Mouse (Mus musculus) ES-E14 (cell line): ENCODE measurements around the gene Chst14.

Experiments
- CHD2 ChIP-seq: IDR thresholded peaks from 2 replicates; pipeline ENCODE4 v1.6.1; 2014; ENCODE audit warnings: mild to moderate bottlenecking, low read depth, low read length, inconsistent platforms
- MAFK ChIP-seq: IDR thresholded peaks from 2 replicates; pipeline ENCODE4 v1.6.1; 2014; ENCODE audit warnings: mild to moderate bottlenecking, low read depth, low read length, inconsistent platforms; ENCODE audit not compliant: insufficient read depth
- ZNF384 ChIP-seq: IDR thresholded peaks from 2 replicates; pipeline ENCODE4 v1.6.1; 2012; ENCODE audit warnings: low read depth, low read length, inconsistent platforms

- TF ChIP-seq MAFK: no peak
- no peak for TF ChIP-seq ZNF384
- no peak for TF ChIP-seq CHD2
Measured at GRCm38 (mm10) chr2:118903333-118903741, 23.0 kb upstream of the Chst14 start.
